Mouse (Mus musculus) heart, postnatal 14 days (tissue): ENCODE data around the gene Irf3. TPM values are rescaled to one million over a fixed set of nuclear protein-coding genes. Genes with fewer than 3 reads are reported as not detected.
"Not testable (repeated sequence)": the region's sequence is repeated elsewhere in the genome, so short reads cannot be mapped to it uniquely, and the experiment has no call there.

Experiments used
- DNase-seq, 2 experiments: peaks; one replicate each; pipeline ENCODE4 v3.0.0; 2021 to 2022
- intact Hi-C: fragments of 180-260 bp; cut with DNase I; formaldehyde crosslinking; loops from one replicate; pipeline ENCODE4 v1.15.1; 2025
- total RNA-seq, 2 experiments: library from RNA; stranded (reverse); gene quantifications; 2 replicates each; pipeline ENCODE4 v1.2.3; 2021

Irf3 gene
- total RNA-seq, 2 experiments from 2014 or later = 36.5 to 40.2 TPM

- intact Hi-C loops = no loop called here
Measured at GRCm38 (mm10) chr7:45002440-45002839, 5.0 kb downstream of the Irf3 start.

GRCm38 (mm10) chr7:45004546-45004945 lies 7.1 kb downstream of the Irf3 start:
- intact Hi-C loops = no loop called here
- no peak for DNase-seq

More at GRCm38 (mm10) chr7:45002440-45002839, 5.0 kb downstream of the Irf3 start:
- no peak for DNase-seq

- intact Hi-C loops = no loop called here
- DNase-seq = no peak
Measured at GRCm38 (mm10) chr7:45005321-45005992, 8.0 kb downstream of the Irf3 start.

- intact Hi-C loops = no loop called here
- DNase-seq = no peak
Measured at GRCm38 (mm10) chr7:45006503-45006902, 9.1 kb downstream of the Irf3 start.

GRCm38 (mm10) chr7:45007141-45007540 lies 9.7 kb downstream of the Irf3 start:
- intact Hi-C loops = no loop called here
- no peak for DNase-seq

GRCm38 (mm10) chr7:45007846-45008245 lies 10.4 kb downstream of the Irf3 start:
- DNase-seq = no peak
- intact Hi-C loops = no loop called here

GRCm38 (mm10) chr7:45008411-45008810 lies 11.0 kb downstream of the Irf3 start:
- intact Hi-C loops = no loop called here
- DNase-seq = no peak

- intact Hi-C loops = no loop called here
- DNase-seq = no peak
Measured at GRCm38 (mm10) chr7:45012011-45012410, 14.6 kb downstream of the Irf3 start.

GRCm38 (mm10) chr7:45012824-45013223 lies 15.4 kb downstream of the Irf3 start:
- intact Hi-C loops = no loop called here
- DNase-seq = no peak

- DNase-seq = no peak
- intact Hi-C loops = loop anchor here (2.0 kb wide), 1 partner anchor 13 kb away; no protein-coding TSS in a partner anchor
Measured at GRCm38 (mm10) chr7:45013366-45014095, 16.1 kb downstream of the Irf3 start.

GRCm38 (mm10) chr7:45014096-45014451 lies 16.6 kb downstream of the Irf3 start:
- intact Hi-C loops = loop anchor here (2.0 kb wide), 1 partner anchor 13 kb away; no protein-coding TSS in a partner anchor
- DNase-seq = no peak

GRCm38 (mm10) chr7:45015344-45015956 lies 18.0 kb downstream of the Irf3 start:
- intact Hi-C loops = loop anchor here (2.0 kb wide), 1 partner anchor 15 kb away; no protein-coding TSS in a partner anchor

GRCm38 (mm10) chr7:45015957-45016612 lies 18.6 kb downstream of the Irf3 start, which contains the start of gene Scaf1:
TSS of gene Scaf1 (minus strand) at chr7:45016363.
- intact Hi-C loops = loop anchor here (2.0 kb wide), 1 partner anchor 15 kb away; no protein-coding TSS in a partner anchor
- DNase-seq = peak; percentile 98 to 99

More at GRCm38 (mm10) chr7:45015344-45015956, 18.0 kb downstream of the Irf3 start:
- DNase-seq = no peak

- intact Hi-C loops = no loop called here
Measured at GRCm38 (mm10) chr7:45016761-45017160, 19.3 kb downstream of the Irf3 start.

GRCm38 (mm10) chr7:45017242-45018061 lies 20.0 kb downstream of the Irf3 start, which contains the start of gene Rras:
TSS of gene Rras (plus strand) at chr7:45017961.
- intact Hi-C loops = loop anchor here (2.0 kb wide), 1 partner anchor 35 kb away; the partner anchor contains the start of gene Prr12
- DNase-seq = peak; percentile 91 to 92

More at GRCm38 (mm10) chr7:45016761-45017160, 19.3 kb downstream of the Irf3 start:
- DNase-seq = no peak

GRCm38 (mm10) chr7:45019031-45019571 lies 21.7 kb downstream of the Irf3 start:
- DNase-seq = peak; percentile 74 to 75
- intact Hi-C loops = loop anchor here (2.0 kb wide), 1 partner anchor 34 kb away; the partner anchor contains the start of gene Prr12

GRCm38 (mm10) chr7:45020225-45020624 lies 22.8 kb downstream of the Irf3 start:
- intact Hi-C loops = loop anchor here (2.0 kb wide), 1 partner anchor 35 kb away; no protein-coding TSS in a partner anchor

GRCm38 (mm10) chr7:45023711-45024110 lies 26.3 kb downstream of the Irf3 start:
- intact Hi-C loops = not testable (repeated sequence)

More at GRCm38 (mm10) chr7:45020225-45020624, 22.8 kb downstream of the Irf3 start:
- DNase-seq = no peak

More at GRCm38 (mm10) chr7:45023711-45024110, 26.3 kb downstream of the Irf3 start:
- not testable (repeated sequence) for DNase-seq
